Mouse (Mus musculus) heart, postnatal 4 days (tissue): Measurements from ENCODE around the gene Iqgap3. TPM values are rescaled to one million over a fixed set of nuclear protein-coding genes. Genes with fewer than 3 reads are reported as not detected.
A peak's percentile ranks its signal among the peaks of the same experiment; 100 is the strongest.

Experiments
- DNase-seq: peaks from one replicate; pipeline ENCODE4 v3.0.0; 2021
- total RNA-seq, 2 experiments: library from RNA; stranded (reverse); gene quantifications; 2 replicates each; pipeline ENCODE4 v1.2.3; 2021

Gene Iqgap3
- 10 to 100 TPM; 49.2 to 56.5 TPM for total RNA-seq

DNA sequence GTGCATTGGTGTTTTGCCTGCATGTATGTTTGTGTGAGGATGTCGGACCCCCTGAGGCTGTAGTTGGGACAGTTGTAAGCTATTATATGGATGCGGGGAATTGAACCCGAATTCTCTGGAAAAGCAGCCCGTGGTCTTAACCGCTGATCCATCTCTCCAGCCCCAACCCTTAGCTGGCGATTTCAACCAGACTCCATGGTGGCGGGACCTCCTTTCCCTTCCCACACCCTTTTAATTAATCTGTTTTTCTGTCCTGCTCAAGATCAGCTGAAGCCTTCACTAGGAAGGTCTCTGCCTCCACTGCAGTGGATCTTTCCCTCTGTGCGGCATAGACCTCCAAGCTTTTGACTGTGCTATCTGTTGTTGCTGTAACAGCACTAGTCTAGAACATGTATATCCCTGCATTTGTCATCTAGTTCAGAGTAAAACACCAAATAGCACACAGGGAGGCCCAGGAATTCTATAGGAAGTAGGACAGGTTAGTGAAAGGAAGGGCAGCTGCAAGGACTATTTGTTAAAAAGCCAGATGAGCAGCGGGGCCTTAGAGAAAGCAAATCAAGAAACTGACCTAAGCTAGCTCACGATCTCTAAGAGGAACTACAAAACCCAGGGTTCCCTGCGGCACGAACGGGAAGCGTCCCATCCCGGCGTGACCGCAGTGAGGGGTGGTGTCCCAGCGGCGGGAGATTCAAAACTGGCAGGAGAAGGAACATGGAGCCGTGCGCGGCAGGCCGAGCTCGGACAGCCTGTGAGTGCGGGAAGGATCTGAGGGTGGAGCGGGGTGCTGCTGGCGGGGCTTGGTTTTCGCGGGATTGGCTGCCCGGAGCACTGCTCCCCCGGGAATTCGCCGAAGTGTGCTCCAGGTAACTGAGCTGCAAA, at the start of gene Iqgap3:
TSS of gene Iqgap3 (plus strand) at position 627 of the 879 bp plus-strand sequence.
- peak; percentile 93 for DNase-seq

GRCm38 (mm10) chr3:88033506-88033905, 48.3 kb upstream of the Iqgap3 start:
- DNase-seq: no peak

- DNase-seq: no peak
Observed at GRCm38 (mm10) chr3:88035561-88036293, 46.0 kb upstream of the Iqgap3 start.

DNA sequence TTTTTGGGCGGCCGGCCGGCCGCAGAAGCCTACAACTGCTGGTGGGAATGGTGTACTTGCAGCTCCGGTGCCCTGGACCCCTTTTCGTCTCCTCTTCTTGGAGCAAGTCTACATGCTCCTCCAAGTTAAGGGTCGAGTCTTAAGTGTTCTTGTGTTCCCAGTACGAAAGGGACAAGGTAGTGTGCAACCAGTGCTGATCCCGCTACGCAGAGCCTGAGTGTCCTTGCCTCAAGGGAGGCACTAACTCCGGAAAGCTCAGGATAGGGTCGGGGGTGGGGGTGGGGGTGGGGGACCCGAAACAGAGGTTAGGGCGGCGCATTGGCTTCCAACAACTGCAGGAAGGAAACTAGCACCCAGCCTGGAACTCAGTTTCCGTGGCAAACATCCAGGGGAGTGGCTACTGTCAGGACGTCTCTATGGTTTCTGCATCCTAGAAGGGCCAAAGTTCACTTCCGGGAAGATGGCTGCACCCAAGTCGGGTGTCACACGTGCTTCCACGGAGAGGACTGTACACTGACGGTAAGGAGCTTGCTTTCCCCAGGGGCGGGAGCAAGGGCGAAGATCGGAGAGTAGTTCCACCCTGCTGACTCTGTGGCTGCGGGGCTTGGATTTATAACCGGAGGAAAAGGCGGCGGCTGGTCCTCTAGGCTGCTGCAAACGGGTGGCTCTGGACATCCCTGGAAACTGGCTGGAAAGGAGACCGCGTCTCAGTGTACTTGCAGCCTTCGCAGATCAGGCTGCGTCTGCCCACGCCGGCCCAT, 38.9 kb upstream of the Iqgap3 start, which contains the start of gene Gpatch4:
TSS of gene Gpatch4 (plus strand) at position 448 of the 761 bp plus-strand sequence.
- peak; percentile 86 for DNase-seq

DNA sequence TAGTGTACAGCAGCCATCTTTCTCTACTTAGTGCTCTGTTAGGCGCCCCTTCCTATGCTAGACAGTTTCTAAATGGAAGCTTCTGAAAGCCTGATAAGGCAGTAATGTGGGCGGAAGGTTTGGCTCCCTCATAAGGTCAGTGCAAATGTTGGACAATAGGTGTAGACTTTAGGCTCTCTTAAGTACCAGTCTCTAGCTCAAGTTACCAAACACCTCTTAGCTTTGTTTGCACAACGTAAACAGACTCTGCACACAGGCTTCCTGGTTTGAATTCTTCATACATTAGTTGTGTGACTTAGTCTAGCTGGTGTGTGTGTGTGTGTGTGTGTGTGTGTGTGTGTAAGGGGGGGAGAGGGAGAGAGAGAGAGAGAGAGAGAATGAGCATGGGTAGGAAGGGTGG, 32.2 kb upstream of the Iqgap3 start:
- DNase-seq: no peak

DNA sequence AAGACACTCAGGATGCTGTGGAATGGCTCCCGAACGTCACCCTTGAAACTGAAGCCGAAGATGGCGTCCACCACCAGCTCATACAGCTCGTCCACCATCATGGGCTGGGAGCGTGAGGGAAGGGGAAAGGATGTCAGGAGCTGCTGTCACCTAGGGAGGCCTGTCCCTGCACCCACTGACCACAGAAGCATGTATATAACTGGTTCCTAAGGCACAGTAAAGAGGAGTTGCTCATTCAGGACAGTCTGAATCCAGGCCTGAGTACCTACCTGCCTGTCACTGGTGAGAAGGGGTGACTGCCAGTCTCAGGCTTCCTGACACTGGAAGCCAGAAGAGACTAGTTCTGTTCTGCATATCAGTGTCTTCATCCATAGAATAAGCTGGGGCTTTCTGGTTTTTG, 24.7 kb upstream of the Iqgap3 start:
- DNase-seq: no peak

- peak; percentile 89 for DNase-seq
Observed at GRCm38 (mm10) chr3:88057902-88058696, 23.7 kb upstream of the Iqgap3 start, which contains the start of gene Naxe. Gene Naxe (minus strand): TSS chr3:88058495.

DNA sequence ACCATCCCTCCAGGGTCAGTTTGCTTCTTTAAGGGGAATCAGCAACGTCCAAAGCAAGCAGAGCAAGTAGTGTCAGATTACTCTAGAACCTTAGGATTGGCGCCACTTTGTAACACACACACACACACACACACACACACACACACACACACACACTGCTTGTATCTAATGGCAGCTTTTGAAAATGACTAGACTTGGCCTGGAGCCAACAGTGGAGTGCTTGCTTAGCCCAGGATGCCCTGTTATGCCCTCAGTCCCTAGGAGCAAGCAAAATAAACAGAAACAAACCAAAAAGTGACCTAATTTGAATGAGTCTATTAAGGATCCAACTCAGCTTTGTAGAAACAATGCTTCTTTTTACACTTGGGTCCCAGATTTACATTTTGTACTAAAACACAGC, 13.4 kb upstream of the Iqgap3 start:
- no peak for DNase-seq

DNA sequence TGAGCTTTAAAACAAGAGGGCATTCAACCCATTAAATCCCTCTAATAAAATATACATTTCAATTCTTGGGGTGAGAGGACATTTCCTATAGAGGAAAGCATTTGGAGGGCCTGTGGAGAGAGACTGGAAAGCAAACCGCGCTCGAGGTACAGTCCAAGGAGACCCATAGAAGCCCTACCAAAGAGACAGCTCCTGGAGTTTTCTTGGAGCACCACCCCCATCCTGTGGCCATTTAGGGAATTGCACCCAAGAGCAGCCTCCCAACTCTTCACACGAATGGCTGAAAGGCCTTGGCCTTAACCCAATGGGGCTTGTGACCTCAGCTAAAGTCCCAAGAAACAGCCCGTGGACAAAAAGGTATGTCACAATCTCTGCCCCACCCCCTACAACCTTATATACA, 10.0 kb upstream of the Iqgap3 start:
- DNase-seq: peak; percentile 95

DNA sequence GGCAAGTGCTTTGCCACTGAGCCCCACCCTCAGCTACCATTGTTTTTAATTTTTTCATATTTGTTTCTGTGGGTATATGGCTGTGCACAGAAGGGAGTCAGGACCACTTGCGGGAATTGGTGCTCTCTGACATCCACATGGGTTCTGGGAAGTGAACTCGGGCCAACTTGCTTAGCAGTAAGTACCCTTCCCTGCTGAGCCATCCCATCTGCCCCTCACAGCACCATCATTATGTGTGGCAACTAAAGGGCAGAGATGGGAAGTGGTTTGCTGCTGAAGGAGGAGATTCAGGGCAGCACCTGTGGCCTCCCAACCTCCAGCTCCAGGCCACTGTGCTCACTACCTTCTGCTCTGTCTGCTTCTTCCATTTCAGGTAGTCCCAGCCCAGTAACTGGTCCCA, 8.1 kb upstream of the Iqgap3 start:
- DNase-seq: no peak

GRCm38 (mm10) chr3:88074351-88074750, 7.4 kb upstream of the Iqgap3 start:
- no peak for DNase-seq

GRCm38 (mm10) chr3:88074766-88075165, 7.0 kb upstream of the Iqgap3 start:
- DNase-seq: no peak

- DNase-seq: no peak
Observed at GRCm38 (mm10) chr3:88077441-88077840, 4.3 kb upstream of the Iqgap3 start.

DNA sequence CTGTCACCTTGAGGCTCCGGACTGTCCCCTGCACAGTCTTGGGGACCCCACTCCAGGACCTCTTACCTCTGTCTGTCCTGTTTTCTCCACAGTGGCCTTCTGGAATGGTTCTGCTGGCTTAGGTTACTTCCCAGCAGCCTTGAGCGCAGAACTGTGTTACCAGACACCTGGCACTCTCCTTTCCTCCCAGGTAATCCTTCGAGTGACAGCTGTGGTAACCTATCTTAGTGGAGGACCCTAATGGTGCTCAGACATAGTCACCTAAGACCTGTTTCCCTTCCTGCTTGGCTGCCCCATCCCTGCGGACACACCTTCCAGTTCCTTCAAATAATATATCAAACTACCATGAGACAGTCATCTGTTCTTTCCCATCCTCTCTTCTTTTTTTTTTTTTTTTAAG, 3.6 kb upstream of the Iqgap3 start, which contains the start of gene Ttc24:
TSS of gene Ttc24 (minus strand) at position 101 of the 400 bp plus-strand sequence.
- peak; percentile 2 for DNase-seq

GRCm38 (mm10) chr3:88082224-88082618, 450 bp downstream of the Iqgap3 start:
- DNase-seq: no peak

DNA sequence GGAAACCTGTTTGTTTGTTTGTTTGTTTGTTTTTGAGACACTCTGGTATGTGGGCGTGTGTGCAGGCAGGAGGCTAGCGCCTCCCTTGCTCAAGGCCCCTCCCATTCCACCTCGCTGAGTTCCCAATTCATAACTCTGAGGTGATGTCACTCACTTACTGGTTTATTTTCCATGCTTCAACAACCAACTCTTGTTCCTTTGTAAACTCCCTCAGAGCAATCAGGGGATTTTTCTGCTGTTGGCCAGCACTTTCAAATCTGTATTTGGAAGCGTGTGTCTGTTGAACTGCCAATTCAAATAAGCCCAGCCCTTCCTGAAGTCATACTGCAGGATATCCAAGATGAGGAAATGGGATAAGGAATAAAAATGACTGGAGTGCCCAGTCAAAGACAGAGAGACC, 892 bp downstream of the Iqgap3 start:
- DNase-seq: peak; percentile 37

DNA sequence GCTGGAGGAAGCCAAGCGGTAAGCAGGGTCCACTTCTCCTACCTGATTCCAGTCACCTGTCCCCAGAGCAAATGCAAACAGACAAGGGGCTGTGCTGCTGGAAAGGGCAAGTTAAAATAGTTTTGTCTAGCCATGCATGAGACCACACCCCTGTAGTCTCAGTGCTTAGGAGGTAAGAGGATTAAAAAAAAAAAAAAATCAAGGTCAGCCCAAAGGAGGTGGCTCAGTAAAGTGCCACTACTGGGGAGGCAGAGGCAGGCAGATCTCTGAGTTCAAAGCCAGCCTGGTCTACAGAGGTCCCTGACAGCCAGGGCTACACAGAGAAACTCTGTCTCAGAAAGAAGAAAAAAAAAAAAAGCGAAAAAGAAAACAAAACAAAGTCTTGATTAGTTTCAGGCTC, 2.2 kb downstream of the Iqgap3 start:
- no peak for DNase-seq

DNA sequence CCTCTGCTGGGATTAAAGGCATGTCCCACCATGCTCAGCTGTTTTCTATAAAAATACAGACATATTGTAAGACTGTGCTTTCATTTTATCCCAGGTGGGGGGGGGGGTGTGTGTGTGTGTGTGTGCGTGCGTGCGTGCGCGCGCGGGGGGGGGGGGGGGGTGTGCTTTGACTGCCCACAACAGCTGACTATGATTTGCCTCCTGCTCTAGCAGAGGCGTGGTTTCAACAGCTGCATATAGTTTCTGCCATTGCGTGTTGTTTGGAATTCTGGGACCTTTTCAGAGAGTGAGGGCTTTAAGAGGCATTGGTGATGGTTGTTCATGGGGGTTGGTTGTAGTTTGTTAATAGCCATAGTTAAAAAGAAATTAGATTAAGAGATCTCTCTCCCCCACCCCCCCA, 3.7 kb downstream of the Iqgap3 start:
- DNase-seq: no peak

DNA sequence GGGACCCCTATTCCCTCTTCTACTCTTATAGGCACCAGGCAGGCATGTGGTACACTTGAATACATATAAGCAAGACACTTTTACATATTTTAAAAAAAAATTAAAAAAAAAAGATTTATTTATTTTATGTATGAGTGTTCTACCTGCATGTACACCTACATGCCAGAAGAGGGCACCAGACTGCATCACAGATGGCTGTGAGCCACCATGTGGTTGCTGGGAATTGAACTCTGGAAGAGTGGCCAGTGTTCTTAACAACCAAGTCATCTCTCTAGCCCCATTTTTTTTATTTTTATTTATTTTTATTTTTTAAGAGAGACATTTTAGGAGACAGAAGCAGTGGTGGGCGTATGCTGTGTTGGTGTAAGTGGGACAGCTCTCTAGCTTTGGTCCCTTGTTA, 5.9 kb downstream of the Iqgap3 start:
- DNase-seq: peak; percentile 41

DNA sequence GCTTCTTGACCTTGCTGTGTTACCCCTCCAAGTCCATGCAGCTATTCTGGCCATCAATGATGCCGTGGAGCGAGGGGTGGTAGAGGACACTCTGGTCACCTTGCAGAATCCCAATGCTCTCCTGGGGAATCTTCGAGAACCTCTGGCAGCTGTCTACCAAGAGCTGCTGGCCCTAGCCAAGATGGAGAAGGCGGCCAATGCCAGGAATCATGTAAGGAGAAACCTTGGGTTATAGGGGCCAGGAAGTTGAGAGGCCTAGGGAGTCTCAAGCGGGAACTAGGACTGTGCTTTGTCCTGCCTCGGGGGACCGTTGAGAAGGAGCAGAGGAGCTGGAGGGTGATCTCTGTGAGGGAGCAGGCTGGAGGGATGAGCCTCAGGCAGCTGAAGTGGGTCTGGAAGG, 8.3 kb downstream of the Iqgap3 start:
- no peak for DNase-seq

DNA sequence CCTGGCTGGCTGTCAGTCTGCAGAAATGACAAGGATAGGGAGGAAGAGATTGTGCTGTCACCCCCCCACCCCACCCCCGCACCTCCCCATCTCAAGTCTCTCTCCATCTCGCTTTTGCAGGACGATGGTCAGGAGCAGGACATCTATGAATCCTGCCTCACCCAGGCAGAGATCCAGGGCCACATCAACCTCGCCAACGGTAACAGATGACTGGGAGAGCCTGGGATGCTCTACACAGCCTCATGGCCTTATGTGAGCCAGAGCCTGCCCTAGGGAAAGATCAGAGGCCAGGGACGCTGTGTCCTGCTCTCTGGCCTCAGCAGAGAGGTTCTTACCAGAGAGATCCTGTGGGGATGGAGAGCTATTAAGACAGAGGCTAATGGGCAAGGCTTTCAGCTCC, 8.8 kb downstream of the Iqgap3 start:
- DNase-seq: no peak

GRCm38 (mm10) chr3:88094126-88094525, 12.4 kb downstream of the Iqgap3 start:
- DNase-seq: no peak
